Mouse (Mus musculus) liver, adult 2 months (tissue): Measurements from ENCODE around the gene Fgfr2.

Experiments used
- CTCF ChIP-seq: fragments of 200-500 bp; IDR thresholded peaks from 2 replicates; pipeline ENCODE4 v1.5.1; 2011; ENCODE audit warnings: low read depth, low read length, control low read depth
- POLR2A ChIP-seq: fragments of 200-500 bp; IDR thresholded peaks from 2 replicates; pipeline ENCODE4 v1.6.1; 2011; ENCODE audit warnings: low read length, control low read depth; ENCODE audit not compliant: insufficient read depth; ENCODE audit errors: extremely low read depth

GRCm38 (mm10) chr7:130854684-130855292, 2268.4 kb downstream of the Fgfr2 start:
- TF ChIP-seq CTCF (no peak), POLR2A (no peak)
